Mouse (Mus musculus): ENCODE results near the gene Zfp750. TPM values are rescaled to one million over a fixed set of nuclear protein-coding genes. Genes with fewer than 3 reads are reported as not detected.

The Zfp750 gene
- polyA plus RNA-seq (2021; fragmentation: Nextera tagmentation) = 0.04 TPM in 1 of 2 replicates, not detected in the other
- long read RNA-seq, experiment 1 = 0 reads
- long read RNA-seq, experiment 2 = 0 reads

DNA sequence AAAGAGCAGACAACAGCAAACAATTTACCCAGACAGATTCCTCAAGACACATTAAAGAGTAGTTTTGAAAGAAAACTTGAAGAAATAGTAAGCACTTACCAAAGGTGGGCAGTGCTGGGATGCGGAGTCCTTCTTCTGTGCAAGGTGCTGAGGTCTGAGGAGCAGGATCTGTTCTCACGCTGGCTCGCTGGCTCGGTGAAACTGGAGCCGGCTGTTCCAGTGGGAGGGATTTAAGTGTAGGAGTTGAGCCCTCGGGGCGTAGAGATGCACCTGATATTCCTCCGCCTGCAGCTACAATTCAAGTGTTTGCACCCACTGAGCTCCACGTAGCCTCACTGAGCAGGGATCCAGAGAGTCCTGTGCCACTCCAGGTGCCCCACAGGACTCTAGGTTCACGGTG lies at the start of gene Zfp750:
TSS of gene Zfp750 (minus strand) at position 203 of the 400 bp plus-strand sequence.

Other genes starting within 250 kb of the Zfp750 start
- 68.8 and 69.2 TPM in 2 replicates for gene Wdr45b, start 164.9 kb downstream of the Zfp750 start, polyA plus RNA-seq (2021; fragmentation: Nextera tagmentation)
- gene Rab40b, start 131.1 kb downstream of the Zfp750 start, polyA plus RNA-seq (2021; fragmentation: Nextera tagmentation) = 62.3 and 67.5 TPM in 2 replicates
- gene Fn3krp, start 97.9 kb downstream of the Zfp750 start, polyA plus RNA-seq (2021; fragmentation: Nextera tagmentation) = 33.2 and 42.9 TPM in 2 replicates
- gene Fn3k, start 84.4 kb downstream of the Zfp750 start, polyA plus RNA-seq (2021; fragmentation: Nextera tagmentation) = 51.2 and 62.7 TPM in 2 replicates
- gene Tbcd, start 67.4 kb downstream of the Zfp750 start, polyA plus RNA-seq (2021; fragmentation: Nextera tagmentation) = 13.3 and 14.7 TPM in 2 replicates
- gene B3gntl1, start 153.8 kb upstream of the Zfp750 start, polyA plus RNA-seq (2021; fragmentation: Nextera tagmentation) = 2.4 and 2.5 TPM in 2 replicates
- gene Metrnl, start 182.2 kb upstream of the Zfp750 start, polyA plus RNA-seq (2021; fragmentation: Nextera tagmentation) = 6.0 and 6.6 TPM in 2 replicates